Mouse (Mus musculus) forebrain, embryonic 15.5 days (tissue): ENCODE data around the gene Cct6b. TPM values are rescaled to one million over a fixed set of nuclear protein-coding genes. Genes with fewer than 3 reads are reported as not detected.

ENCODE experiments used
- ATAC-seq: fragments of 200-750 bp; cut with Nextera tagmentation; replicated peaks from 2 replicates; pipeline ENCODE4 v1.8.0; 2017; ENCODE audit warnings: mild to moderate bottlenecking, moderate TSS enrichment, moderate library complexity
- H3K27ac ChIP-seq: fragments of 300-500 bp; sonication (generic); replicated peaks from 2 replicates; pipeline ENCODE4 v1.5.1; 2015; ENCODE audit warnings: mild to moderate bottlenecking, inconsistent platforms
- H3K27me3 ChIP-seq: fragments of 300-500 bp; sonication (generic); 2 replicates; pipeline ENCODE4 v1.6.1; 2015; ENCODE audit warnings: inconsistent platforms
- H3K36me3 ChIP-seq: fragments of 300-500 bp; sonication (generic); 2 replicates; pipeline ENCODE4 v1.6.1; 2015; ENCODE audit warnings: mild to moderate bottlenecking, inconsistent platforms
- H3K4me1 ChIP-seq: fragments of 300-500 bp; sonication (generic); 2 replicates; pipeline ENCODE4 v1.6.1; 2015; ENCODE audit warnings: inconsistent platforms
- H3K4me2 ChIP-seq: fragments of 300-500 bp; sonication (generic); replicated peaks from 2 replicates; pipeline ENCODE4 v1.6.1; 2015; ENCODE audit warnings: mild to moderate bottlenecking, inconsistent platforms
- H3K4me3 ChIP-seq: fragments of 300-500 bp; sonication (generic); 2 replicates; pipeline ENCODE4 v1.5.1; 2015; ENCODE audit warnings: mild to moderate bottlenecking, inconsistent platforms
- H3K9ac ChIP-seq: fragments of 300-500 bp; sonication (generic); replicated peaks from 2 replicates; pipeline ENCODE4 v1.6.1; 2015; ENCODE audit warnings: mild to moderate bottlenecking, inconsistent platforms
- H3K9me3 ChIP-seq: fragments of 300-500 bp; sonication (generic); 2 replicates; pipeline ENCODE4 v1.6.1; 2016; ENCODE audit warnings: inconsistent platforms
- WGBS: fragments of 180-500 bp; shearing (Covaris S2); methylation state at CpG from one replicate; pipeline ENCODE4 v1.1.7; 2015; ENCODE audit warnings: mixed read lengths; 5-methylcytosine and 5-hydroxymethylcytosine counted together
- polyA plus RNA-seq: library from polyadenylated mRNA; unstranded; fragments of >200 nt; fragmentation: Nextera tagmentation; extraction: Ambion mirVana; gene quantifications from 2 replicates; pipeline ENCODE4 v1.2.1, GENCODE M21; 2015

Cct6b gene
- 0.23 and 0.28 TPM in 2 replicates for polyA plus RNA-seq

GRCm38 (mm10) chr11:82763742-82764437 lies at the start of gene Cct6b, which contains the start of gene Zfp830:
Cct6b (minus strand) TSS chr11:82764321.
Zfp830 (plus strand) TSS chr11:82764345.
- H3K36me3 ChIP-seq: 0 out of 2 replicates have a peak, but pooled peaks cover 4% of the 10 kb centered on the region
- no peaks in the 10 kb centered on the region for H3K9me3 ChIP-seq
- ATAC-seq: peak; percentile 98
- H3K9ac ChIP-seq: peak within 1 kb of the TSS; percentile 79
- WGBS: under 1% methylated on average over 44 of the region's 44 CpGs
- H3K27ac ChIP-seq: peak within 1 kb of the TSS; percentile 91
- H3K4me1 ChIP-seq: peaks cover 27% of the 10 kb centered on the region
- peak within 1 kb of the TSS; percentile 79 for H3K4me3 ChIP-seq
- peak within 1 kb of the TSS; percentile 92 for H3K4me2 ChIP-seq
- no peaks in the 10 kb centered on the region for H3K27me3 ChIP-seq

GRCm38 (mm10) chr11:82808485-82808884 lies 44.4 kb upstream of the Cct6b start:
- Histone ChIP-seq H3K9me3 (no peaks in the 10 kb centered on the region), H3K27me3 (no peaks in the 10 kb centered on the region), H3K36me3 (peaks cover 8% of the 10 kb centered on the region; the same call in 1 of the 2 replicates), H3K4me3 (no peak overlapping the region), H3K4me2 (no peak overlapping the region), H3K9ac (no peak overlapping the region), H3K4me1 (no peaks in the 10 kb centered on the region), H3K27ac (no peak overlapping the region)
- WGBS: 70% methylated on average over 5 of the region's 5 CpGs
- no peak for ATAC-seq

GRCm38 (mm10) chr11:82807370-82807769 lies 43.2 kb upstream of the Cct6b start:
- Histone ChIP-seq H3K36me3 (peaks cover 19% of the 10 kb centered on the region), H3K9ac (no peak overlapping the region), H3K27me3 (no peaks in the 10 kb centered on the region), H3K9me3 (no peaks in the 10 kb centered on the region), H3K27ac (no peak overlapping the region), H3K4me3 (no peak overlapping the region), H3K4me1 (no peaks in the 10 kb centered on the region), H3K4me2 (no peak overlapping the region)
- WGBS: 91% methylated on average over 3 of the region's 3 CpGs
- no peak for ATAC-seq

GRCm38 (mm10) chr11:82806656-82807055 lies 42.5 kb upstream of the Cct6b start:
- no peak overlapping the region for H3K27ac ChIP-seq
- H3K9ac ChIP-seq: no peak overlapping the region
- H3K4me1 ChIP-seq: no peaks in the 10 kb centered on the region
- H3K4me3 ChIP-seq: no peak overlapping the region
- no peak overlapping the region for H3K4me2 ChIP-seq
- WGBS: 79% methylated on average over 3 of the region's 3 CpGs
- H3K9me3 ChIP-seq: no peaks in the 10 kb centered on the region
- no peaks in the 10 kb centered on the region for H3K27me3 ChIP-seq
- ATAC-seq: no peak
- H3K36me3 ChIP-seq: peaks cover 26% of the 10 kb centered on the region

- no peaks in the 10 kb centered on the region for H3K27me3 ChIP-seq
- ATAC-seq: no peak
- H3K4me3 ChIP-seq: no peak overlapping the region
- no peak overlapping the region for H3K4me2 ChIP-seq
- no peak overlapping the region for H3K9ac ChIP-seq
- H3K4me1 ChIP-seq: peaks cover 25% of the 10 kb centered on the region
- H3K27ac ChIP-seq: no peak overlapping the region
- H3K9me3 ChIP-seq: no peaks in the 10 kb centered on the region
- WGBS: 91% methylated on average over 11 of the region's 11 CpGs
- peaks cover 51% of the 10 kb centered on the region for H3K36me3 ChIP-seq
These were observed 19.3 kb upstream of the Cct6b start for GRCm38 (mm10) chr11:82783453-82783852.

- Histone ChIP-seq H3K4me3 (peak overlapping the region; percentile 87), H3K4me2 (peak overlapping the region; percentile 74), H3K9me3 (no peaks in the 10 kb centered on the region), H3K36me3 (peaks cover 39% of the 10 kb centered on the region), H3K9ac (peak overlapping the region; percentile 95), H3K27ac (no peak overlapping the region), H3K4me1 (peaks cover 25% of the 10 kb centered on the region), H3K27me3 (no peaks in the 10 kb centered on the region)
- ATAC-seq: no peak
- WGBS: 32% methylated on average over 6 of the region's 6 CpGs
These were observed 18.1 kb upstream of the Cct6b start for GRCm38 (mm10) chr11:82782197-82782596.

GRCm38 (mm10) chr11:82780983-82781903 lies 17.1 kb upstream of the Cct6b start, which contains the start of gene Lig3:
Lig3 (plus strand) TSS chr11:82781108.
- H3K27me3 ChIP-seq: no peaks in the 10 kb centered on the region
- H3K4me1 ChIP-seq: peaks cover 25% of the 10 kb centered on the region
- under 1% methylated on average over 75 of the region's 90 CpGs for WGBS
- peak within 1 kb of the TSS; percentile 95 for H3K27ac ChIP-seq
- H3K36me3 ChIP-seq: peaks cover 29% of the 10 kb centered on the region
- H3K9me3 ChIP-seq: no peaks in the 10 kb centered on the region
- H3K4me2 ChIP-seq: peak within 1 kb of the TSS; percentile 74
- peak within 1 kb of the TSS; percentile 95 for H3K9ac ChIP-seq
- ATAC-seq: peak; percentile 96
- H3K4me3 ChIP-seq: peak within 1 kb of the TSS; percentile 87

GRCm38 (mm10) chr11:82780134-82780533 lies 16.0 kb upstream of the Cct6b start:
- Histone ChIP-seq H3K4me3 (peak overlapping the region; percentile 87), H3K4me2 (peak overlapping the region; percentile 74), H3K9ac (peak overlapping the region; percentile 95), H3K4me1 (peaks cover 25% of the 10 kb centered on the region), H3K9me3 (no peaks in the 10 kb centered on the region), H3K36me3 (peaks cover 18% of the 10 kb centered on the region), H3K27me3 (no peaks in the 10 kb centered on the region), H3K27ac (no peak overlapping the region)
- 51% methylated on average over 5 of the region's 5 CpGs for WGBS
- no peak for ATAC-seq

GRCm38 (mm10) chr11:82764438-82764924 lies 360 bp upstream of the Cct6b start:
- Histone ChIP-seq H3K36me3 (0 out of 2 replicates have a peak, but pooled peaks cover 4% of the 10 kb centered on the region), H3K9ac (peak overlapping the region; percentile 79), H3K9me3 (no peaks in the 10 kb centered on the region), H3K4me1 (peaks cover 27% of the 10 kb centered on the region), H3K27me3 (no peaks in the 10 kb centered on the region), H3K4me3 (peak overlapping the region; percentile 79), H3K27ac (peak overlapping the region; percentile 91), H3K4me2 (peak overlapping the region; percentile 92)
- peak; percentile 82 for ATAC-seq
- under 1% methylated on average over 28 of the region's 28 CpGs for WGBS

GRCm38 (mm10) chr11:82763261-82763660 lies 860 bp downstream of the Cct6b start:
- Histone ChIP-seq H3K36me3 (no peaks in the 10 kb centered on the region), H3K9ac (peak overlapping the region; percentile 79), H3K27me3 (no peaks in the 10 kb centered on the region), H3K9me3 (no peaks in the 10 kb centered on the region), H3K27ac (peak overlapping the region; percentile 91), H3K4me2 (peak overlapping the region; percentile 92), H3K4me1 (peaks cover 27% of the 10 kb centered on the region), H3K4me3 (peak overlapping the region; percentile 79)
- ATAC-seq: no peak
- WGBS: 6% methylated on average over 4 of the region's 4 CpGs

- H3K4me2 ChIP-seq: no peak overlapping the region
- peaks cover 27% of the 10 kb centered on the region for H3K4me1 ChIP-seq
- no peak overlapping the region for H3K4me3 ChIP-seq
- no peak overlapping the region for H3K27ac ChIP-seq
- H3K36me3 ChIP-seq: no peaks in the 10 kb centered on the region
- no peaks in the 10 kb centered on the region for H3K9me3 ChIP-seq
- no peaks in the 10 kb centered on the region for H3K27me3 ChIP-seq
- 91% methylated on average over 6 of the region's 6 CpGs for WGBS
- no peak for ATAC-seq
- H3K9ac ChIP-seq: no peak overlapping the region
These were observed 1.8 kb downstream of the Cct6b start for GRCm38 (mm10) chr11:82762286-82762829.
